ENCODE assay signal across 21 mouse cellular contexts in the genomic region with DNA sequence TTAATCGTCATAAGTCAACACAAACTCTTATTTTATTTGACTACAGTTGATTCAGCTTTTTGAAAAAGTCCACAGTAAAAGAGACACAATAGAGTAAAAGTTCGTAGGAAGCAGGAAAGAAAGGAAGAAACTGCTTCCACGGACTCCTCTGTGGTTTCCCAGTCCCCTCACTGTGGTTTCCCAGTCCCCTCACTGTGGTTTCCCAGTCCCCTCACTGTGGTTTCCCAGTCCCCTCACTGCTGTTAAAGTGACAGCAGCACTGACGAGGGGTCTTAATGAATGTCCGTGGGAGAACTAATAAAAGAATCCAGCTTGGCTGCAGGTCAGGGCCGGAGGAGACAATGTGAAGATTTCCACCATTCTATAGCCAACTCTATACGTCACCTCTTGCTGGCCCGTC. TPM values are rescaled to one million over a fixed set of nuclear protein-coding genes. Genes with fewer than 3 reads are reported as not detected.
DNase-seq lines count a peak whose midpoint lies in the region; ATAC-seq and TF ChIP-seq lines count a peak whose summit lies in the region.
"Had no signal": no experiment of that assay in that cellular context is flagged by ENCODE, and none has a peak within 500 bp of the region (broad histone marks: within the 10 kb centered on the region; RNA-seq: fewer than 3 reads in every experiment).

No protein-coding gene starts in this region.

- H3K4me1 ChIP-seq in embryonic facial prominence, embryonic 14.5 days (ENCODE audit: control insufficient read depth, insufficient read depth, low read length): peaks cover 5% of the 10 kb centered on the region; the same call in 1 of the 2 replicates
- H3K4me1 ChIP-seq in embryonic facial prominence, embryonic 10.5 days: peaks cover 15% of the 10 kb centered on the region
- H3K4me1 ChIP-seq in limb, embryonic 14.5 days (ENCODE audit: control insufficient read depth, insufficient read depth, low read length): peaks cover 5% of the 10 kb centered on the region; the same call in 1 of the 2 replicates
- no peaks in the 10 kb centered on the region for H3K4me1 ChIP-seq in hindbrain, embryonic 10.5 days (replicated peaks)
- H3K4me1 ChIP-seq: forebrain, embryonic 13.5 days; heart, embryonic 10.5 days had no signal

- no peak for TF ChIP-seq POLR2A in limb, embryonic 14.5 days (IDR thresholded peaks at IDR 0.05; ENCODE audit: borderline replicate concordance, extremely low read depth, insufficient read depth, insufficient read length)
- TF ChIP-seq POLR2A in myocyte (IDR thresholded peaks at IDR 0.05; ENCODE audit: insufficient read length, low read depth): no peak

- 62% methylated on average over 8 of the region's 8 CpGs for WGBS in embryonic facial prominence, embryonic 14.5 days
- WGBS in embryonic facial prominence, embryonic 10.5 days: 75% methylated on average over 8 of the region's 8 CpGs
- 50% methylated on average over 8 of the region's 8 CpGs for WGBS in limb, embryonic 14.5 days
- 77% methylated on average over 8 of the region's 8 CpGs for WGBS in hindbrain, embryonic 10.5 days

- H3ac ChIP-seq in myocyte (ENCODE audit: control insufficient read depth, insufficient read length): no peak overlapping the region

- H3K4me2 ChIP-seq in embryonic facial prominence, embryonic 14.5 days (ENCODE audit: low read depth, low read length): 0 out of 2 replicates have a peak overlapping the region, but pooled peaks have one; percentile 23
- no peak overlapping the region for H3K4me2 ChIP-seq in limb, embryonic 14.5 days (replicated peaks; ENCODE audit: low read depth, low read length, severe bottlenecking)
- peak overlapping the region; percentile 12 for H3K4me2 ChIP-seq in myocyte (ENCODE audit: low read depth)
- H3K4me2 ChIP-seq: embryonic facial prominence, embryonic 13.5 days; forebrain, embryonic 13.5 days; hindbrain, embryonic 14.5 days had no signal

- H3K9ac ChIP-seq in embryonic facial prominence, embryonic 14.5 days (ENCODE audit: low read depth, low read length): no peak overlapping the region
- H3K9ac ChIP-seq in limb, embryonic 14.5 days (ENCODE audit: low read depth, low read length, severe bottlenecking): no peak overlapping the region
- H3K9ac ChIP-seq: embryonic facial prominence, embryonic 13.5 days; forebrain, embryonic 13.5 days; hindbrain, embryonic 14.5 days had no signal

- no peak for DNase-seq in embryonic facial prominence, embryonic 14.5 days (ENCODE audit: low spot score)
- DNase-seq in embryonic facial prominence, embryonic 10.5 days (ENCODE audit: low spot score): no peak
- no peak for DNase-seq in limb, embryonic 14.5 days (ENCODE audit: low spot score)
- DNase-seq in hindbrain, embryonic 10.5 days (ENCODE audit: low spot score): no peak
- DNase-seq in MN1 (ENCODE audit: low spot score): no peak
- DNase-seq: adrenal gland, postnatal 10 days; adrenal gland, postnatal 36 days; cerebellum, adult 18-20 months; cerebellum, adult 9-10 months; gastrocnemius, postnatal 25 days; heart, adult 2 months had no signal

- no peaks in the 10 kb centered on the region for H3K36me3 ChIP-seq in embryonic facial prominence, embryonic 14.5 days (ENCODE audit: control insufficient read depth, insufficient read depth, low read length)
- H3K36me3 ChIP-seq in embryonic facial prominence, embryonic 10.5 days (replicated peaks): no peaks in the 10 kb centered on the region
- no peaks in the 10 kb centered on the region for H3K36me3 ChIP-seq in limb, embryonic 14.5 days (ENCODE audit: control insufficient read depth, insufficient read depth, low read length)
- H3K36me3 ChIP-seq in myocyte (ENCODE audit: control insufficient read depth, insufficient read depth): no peaks in the 10 kb centered on the region
- no peaks in the 10 kb centered on the region for H3K36me3 ChIP-seq in hindbrain, embryonic 10.5 days
- H3K36me3 ChIP-seq: embryonic facial prominence, embryonic 13.5 days; forebrain, embryonic 10.5 days; heart, embryonic 10.5 days had no signal

- no peaks in the 10 kb centered on the region for H3K9me3 ChIP-seq in embryonic facial prominence, embryonic 14.5 days (ENCODE audit: control insufficient read depth, low read length)
- H3K9me3 ChIP-seq in embryonic facial prominence, embryonic 10.5 days: 0 out of 2 replicates have a peak, but pooled peaks cover 2% of the 10 kb centered on the region
- no peaks in the 10 kb centered on the region for H3K9me3 ChIP-seq in limb, embryonic 14.5 days (ENCODE audit: control insufficient read depth, low read length)
- H3K9me3 ChIP-seq in hindbrain, embryonic 10.5 days: no peaks in the 10 kb centered on the region
- H3K9me3 ChIP-seq: embryonic facial prominence, embryonic 13.5 days; forebrain, embryonic 10.5 days; forebrain, embryonic 13.5 days; heart, embryonic 10.5 days had no signal

- H3K27ac ChIP-seq in embryonic facial prominence, embryonic 14.5 days (replicated peaks; ENCODE audit: low read depth, low read length): 0 out of 2 replicates have a peak overlapping the region, but pooled peaks have one; percentile 11
- H3K27ac ChIP-seq in embryonic facial prominence, embryonic 10.5 days (replicated peaks): no peak overlapping the region
- 0 out of 2 replicates have a peak overlapping the region, but pooled peaks have one; percentile 19 for H3K27ac ChIP-seq in limb, embryonic 14.5 days (replicated peaks; ENCODE audit: low read depth, low read length)
- H3K27ac ChIP-seq in hindbrain, embryonic 10.5 days: no peak overlapping the region
- H3K27ac ChIP-seq: embryonic facial prominence, embryonic 13.5 days; forebrain, embryonic 10.5 days; forebrain, embryonic 13.5 days; heart, adult 2 months; heart, embryonic 10.5 days; hindbrain, embryonic 14.5 days had no signal

- no peak for ATAC-seq in embryonic facial prominence, embryonic 14.5 days (ENCODE audit: low read depth)
- ATAC-seq in common myeloid progenitor, adult 5-6 weeks (replicated peaks; ENCODE audit: low read depth, poor library complexity, severe bottlenecking): peak; percentile 83
- no peak for ATAC-seq in limb, embryonic 14.5 days (ENCODE audit: low FRiP score, low read depth)
- ATAC-seq: forebrain, embryonic 13.5 days; forebrain, embryonic 16.5 days; Patski had no signal

- H3K79me2 ChIP-seq in myocyte (ENCODE audit: control insufficient read depth, insufficient read depth): no peaks in the 10 kb centered on the region

- H3K4me3 ChIP-seq in embryonic facial prominence, embryonic 14.5 days (ENCODE audit: low read depth, low read length): no peak overlapping the region
- H3K4me3 ChIP-seq in embryonic facial prominence, embryonic 10.5 days: no peak overlapping the region
- H3K4me3 ChIP-seq in limb, embryonic 14.5 days (replicated peaks; ENCODE audit: low read length): no peak overlapping the region
- H3K4me3 ChIP-seq in myocyte: no peak overlapping the region
- no peak overlapping the region for H3K4me3 ChIP-seq in hindbrain, embryonic 10.5 days
- H3K4me3 ChIP-seq: embryonic facial prominence, embryonic 13.5 days; forebrain, embryonic 10.5 days; forebrain, embryonic 13.5 days; heart, adult 2 months; heart, embryonic 10.5 days had no signal

- H3K27me3 ChIP-seq in embryonic facial prominence, embryonic 14.5 days (replicated peaks; ENCODE audit: control insufficient read depth, insufficient read depth, low read length): no peaks in the 10 kb centered on the region
- H3K27me3 ChIP-seq in embryonic facial prominence, embryonic 10.5 days (replicated peaks; ENCODE audit: low read depth, poor library complexity, severe bottlenecking): no peaks in the 10 kb centered on the region
- no peaks in the 10 kb centered on the region for H3K27me3 ChIP-seq in limb, embryonic 14.5 days (ENCODE audit: control insufficient read depth, insufficient read depth, low read length)
- H3K27me3 ChIP-seq in myocyte (ENCODE audit: control insufficient read depth, insufficient read depth, insufficient read length): no peaks in the 10 kb centered on the region
- H3K27me3 ChIP-seq in hindbrain, embryonic 10.5 days (ENCODE audit: insufficient read depth, poor library complexity, severe bottlenecking): no peaks in the 10 kb centered on the region
- H3K27me3 ChIP-seq: embryonic facial prominence, embryonic 13.5 days; forebrain, embryonic 13.5 days had no signal

TF ChIP-seq in myocyte, 11 proteins besides CTCF, POLR2A, EP300 and RAD21:
- TF ChIP-seq REST (IDR thresholded peaks at IDR 0.05; ENCODE audit: insufficient read depth, insufficient read length) (no peak), MYOG (IDR thresholded peaks at IDR 0.05; ENCODE audit: control insufficient read depth in 1 of 3, insufficient read depth in 1 of 3, insufficient read length in 2 of 3, low read depth in 2 of 3) (no peak), E2F4 (IDR thresholded peaks at IDR 0.05; ENCODE audit: insufficient read depth) (no peak), MYOD1 (IDR thresholded peaks at IDR 0.05; ENCODE audit: control insufficient read depth in 1 of 3, insufficient read length in 2 of 3, low read depth in 2 of 3) (no peak), TCF12 (IDR thresholded peaks at IDR 0.05; ENCODE audit: insufficient read depth, poor library complexity, severe bottlenecking) (no peak), USF1 (IDR thresholded peaks at IDR 0.05; ENCODE audit: low read depth) (no peak), CEBPB (IDR thresholded peaks at IDR 0.05; ENCODE audit: insufficient read depth, poor library complexity, severe bottlenecking) (no peak)

RNA-seq across cellular contexts. Expression of a gene that starts 39.4 kb away (rescaled TPM):
- 12.6 and 16.3 TPM in 2 replicates for polyA plus RNA-seq in embryonic facial prominence, embryonic 14.5 days (2014; fragmentation: Nextera tagmentation; extraction: Ambion mirVana)
- polyA plus RNA-seq in embryonic facial prominence, embryonic 10.5 days (2016; fragmentation: Nextera tagmentation; extraction: Ambion mirVana): 1.1 TPM in 2 replicates
- not detected in 2 replicates for total RNA-seq in common myeloid progenitor, adult 5-6 weeks (2017)
- 24.0 and 24.3 TPM in 2 replicates for polyA plus RNA-seq in limb, embryonic 14.5 days (2012; rRNA removed)
- 9.5 TPM in 2 replicates for polyA plus RNA-seq in limb, embryonic 14.5 days (2014; fragmentation: Nextera tagmentation; extraction: Ambion mirVana)
- polyA plus RNA-seq in myocyte (2012; fragmentation: generic; extraction: Trizol): 0.40 TPM
- 0.39 and 0.77 TPM in 2 replicates for polyA plus RNA-seq in hindbrain, embryonic 10.5 days (2016; fragmentation: Nextera tagmentation; extraction: Ambion mirVana)
- total RNA-seq: adrenal gland, adult 18-20 months; adrenal gland, postnatal 36 days had no signal

Comparison
In these comparisons a context has a peak if more than half of its experiments do, and no peak if none do; other contexts are left out.
1. H3K27ac ChIP-seq: peak in embryonic facial prominence, embryonic 14.5 days (single experiment) and limb, embryonic 14.5 days (single experiment); none in embryonic facial prominence, embryonic 10.5 days (single experiment) and hindbrain, embryonic 10.5 days (single experiment).